Mouse (Mus musculus) thymus, adult 2 months (tissue): ENCODE measurements at regions not wholly inside any gene's neighbourhood (a gene's known extent, or its start where the extent isn't known, plus 50 kb on each side); places are given as distances from the start of the nearest gene placed in this dataset.

Experiments used
- CTCF ChIP-seq: fragments of 200-500 bp; IDR thresholded peaks from 2 replicates; pipeline ENCODE4 v1.5.1; 2012; ENCODE audit warnings: mild to moderate bottlenecking, control low read depth, low read length, moderate library complexity, borderline replicate concordance; ENCODE audit not compliant: control insufficient read depth, poor library complexity, insufficient read depth; ENCODE audit errors: extremely low read depth
- POLR2A ChIP-seq: fragments of 200-500 bp; IDR thresholded peaks from 2 replicates; pipeline ENCODE4 v1.6.1; 2012; ENCODE audit warnings: mild to moderate bottlenecking, low read length, control low read depth, moderate library complexity; ENCODE audit not compliant: control insufficient read depth, poor library complexity, insufficient read depth; ENCODE audit errors: extremely low read depth

DNA sequence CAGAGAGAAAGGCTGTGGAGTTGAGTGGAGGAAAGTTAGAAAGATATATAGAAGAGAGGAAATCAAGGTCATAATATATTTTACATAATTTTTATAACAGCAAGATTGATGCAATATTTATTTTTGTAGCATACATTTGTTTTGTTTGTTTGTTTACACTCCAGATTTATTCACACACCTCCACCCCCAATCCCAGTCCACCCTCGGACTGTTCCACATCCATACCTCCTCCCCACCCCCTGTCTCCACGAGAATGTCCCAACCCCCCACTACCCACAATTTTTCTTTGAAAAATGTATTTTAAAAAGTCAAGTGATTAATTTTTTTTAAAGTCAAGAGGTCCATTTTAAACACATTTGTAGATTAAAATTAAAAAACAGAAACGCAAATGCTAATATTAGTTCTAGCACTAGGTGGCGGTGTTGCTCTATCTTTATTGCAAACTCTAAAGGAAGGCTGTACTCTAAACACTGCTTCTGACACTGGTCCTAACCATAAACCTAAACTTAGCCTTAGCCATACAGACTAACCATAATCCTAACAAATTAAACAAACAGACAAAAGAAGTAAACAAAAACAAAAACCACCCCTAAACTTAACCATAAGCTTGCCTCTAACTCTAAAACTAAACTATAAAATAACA is 67.8 kb downstream of the Olfr1505 start:
- no peak for TF ChIP-seq POLR2A
- no peak for TF ChIP-seq CTCF
